14 mouse cellular contexts compared by ENCODE assay signal in the genomic region with DNA sequence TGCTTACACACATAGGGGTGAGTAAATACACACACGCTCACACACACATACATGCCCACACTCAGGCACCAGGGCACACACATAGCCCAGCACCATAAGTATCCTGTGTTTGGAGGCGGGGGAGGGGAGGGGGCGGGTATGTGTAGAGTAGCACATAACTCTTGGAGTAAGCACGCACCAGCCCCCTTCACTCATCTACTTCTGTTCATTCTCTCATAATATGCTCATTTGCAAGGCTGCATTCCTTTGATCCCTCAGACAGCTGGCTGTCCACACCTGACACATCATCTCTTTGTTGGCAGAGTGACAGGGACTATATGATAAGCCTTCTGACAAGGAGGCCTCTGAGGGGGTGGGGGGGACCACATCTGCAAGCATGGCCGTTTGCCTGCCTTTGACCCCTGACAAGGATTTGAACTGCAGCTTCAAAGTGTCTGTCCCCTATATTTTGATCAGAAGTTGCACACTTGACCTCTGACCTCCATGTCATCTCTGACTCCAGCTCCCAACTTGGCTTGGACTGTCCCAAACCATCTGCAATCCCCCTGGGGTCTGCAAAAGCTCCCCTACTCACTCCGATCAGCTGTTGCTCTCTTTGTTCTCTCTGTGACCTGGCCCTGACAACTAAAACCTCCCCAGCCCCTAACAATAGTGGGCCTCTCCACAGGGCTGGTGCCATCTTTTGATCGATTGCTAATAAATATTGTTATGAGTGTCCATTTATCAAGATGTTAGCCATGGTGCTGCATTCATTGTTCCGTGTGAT.
DNase-seq lines count a peak whose midpoint lies in the region; ATAC-seq and TF ChIP-seq lines count a peak whose summit lies in the region.
"Had no signal": no experiment of that assay in that cellular context is flagged by ENCODE, and none has a peak within 500 bp of the region (broad histone marks: within the 10 kb centered on the region; RNA-seq: fewer than 3 reads in every experiment).

No protein-coding gene starts in this region.

- WGBS in lung, embryonic 15.5 days = 49% methylated on average over 8 of the region's 8 CpGs
- 68% methylated on average over 8 of the region's 8 CpGs for WGBS in lung, adult 2 months
- 66% methylated on average over 8 of the region's 8 CpGs for WGBS in embryonic facial prominence, embryonic 14.5 days
- 76% methylated on average over 8 of the region's 8 CpGs for WGBS in limb, embryonic 12.5 days

- 0 out of 2 replicates have a peak, but pooled peaks cover 6% of the 10 kb centered on the region for H3K4me1 ChIP-seq in lung, embryonic 15.5 days
- H3K4me1 ChIP-seq in lung, adult 2 months (ENCODE audit: control insufficient read depth, insufficient read depth, low read length) = no peaks in the 10 kb centered on the region
- peaks cover 14% of the 10 kb centered on the region for H3K4me1 ChIP-seq in embryonic facial prominence, embryonic 14.5 days (ENCODE audit: control insufficient read depth, insufficient read depth, low read length)
- peaks cover 10% of the 10 kb centered on the region; the same call in 1 of the 2 replicates for H3K4me1 ChIP-seq in limb, embryonic 12.5 days (replicated peaks)
- H3K4me1 ChIP-seq: limb, embryonic 15.5 days had no signal

- no peaks in the 10 kb centered on the region for H3K27me3 ChIP-seq in lung, embryonic 15.5 days
- no peaks in the 10 kb centered on the region for H3K27me3 ChIP-seq in embryonic facial prominence, embryonic 14.5 days (replicated peaks; ENCODE audit: control insufficient read depth, insufficient read depth, low read length)
- no peaks in the 10 kb centered on the region for H3K27me3 ChIP-seq in limb, embryonic 12.5 days
- H3K27me3 ChIP-seq: CH12.LX; limb, embryonic 15.5 days had no signal

- ATAC-seq in lung, embryonic 15.5 days (ENCODE audit: borderline replicate concordance, extremely low read depth, low FRiP score, low TSS enrichment) = peak; percentile 49
- peak; percentile 72 for ATAC-seq in embryonic facial prominence, embryonic 14.5 days (ENCODE audit: low read depth)
- ATAC-seq in limb, embryonic 12.5 days (ENCODE audit: insufficient number of reproducible peaks, insufficient read depth, low FRiP score, low TSS enrichment, low read depth) = 0 out of 2 replicates have a peak, but pooled peaks have one; percentile 59

- H3K36me3 ChIP-seq in lung, embryonic 15.5 days = no peaks in the 10 kb centered on the region
- H3K36me3 ChIP-seq in embryonic facial prominence, embryonic 14.5 days (ENCODE audit: control insufficient read depth, insufficient read depth, low read length) = no peaks in the 10 kb centered on the region
- no peaks in the 10 kb centered on the region for H3K36me3 ChIP-seq in limb, embryonic 12.5 days
- H3K36me3 ChIP-seq: limb, embryonic 15.5 days had no signal

- no peak for TF ChIP-seq POLR2A in lung, adult 2 months (IDR thresholded peaks at IDR 0.05; ENCODE audit: borderline replicate concordance, extremely low read depth, low read depth, low read length)

- DNase-seq in lung, adult 2 months = no peak
- peak; percentile 32 for DNase-seq in embryo, embryonic 11 days
- DNase-seq in embryonic facial prominence, embryonic 14.5 days (ENCODE audit: low spot score) = peak; percentile 69
- DNase-seq in spleen, postnatal 10 days (ENCODE audit: low spot score in 2 of 2) = no peak
- no peak for DNase-seq in right cerebral cortex, adult 18-20 months
- DNase-seq: cerebellum, adult 9-11 months; heart, postnatal 4 days; layer of hippocampus, adult 9-11 months had no signal

- no peak overlapping the region for H3K27ac ChIP-seq in lung, embryonic 15.5 days
- H3K27ac ChIP-seq in embryonic facial prominence, embryonic 14.5 days (replicated peaks; ENCODE audit: low read depth, low read length) = no peak overlapping the region
- no peak overlapping the region for H3K27ac ChIP-seq in limb, embryonic 12.5 days
- H3K27ac ChIP-seq: kidney, postnatal 0 days; limb, embryonic 15.5 days; macrophage had no signal

- H3K4me2 ChIP-seq in lung, embryonic 15.5 days = no peak overlapping the region
- no peak overlapping the region for H3K4me2 ChIP-seq in embryonic facial prominence, embryonic 14.5 days (ENCODE audit: low read depth, low read length)
- no peak overlapping the region for H3K4me2 ChIP-seq in limb, embryonic 12.5 days
- H3K4me2 ChIP-seq: limb, embryonic 15.5 days had no signal

- TF ChIP-seq CTCF in lung, adult 2 months (IDR thresholded peaks at IDR 0.05; ENCODE audit: insufficient read depth, low read length) = no peak

- no peaks in the 10 kb centered on the region for H3K9me3 ChIP-seq in lung, embryonic 15.5 days
- H3K9me3 ChIP-seq in embryonic facial prominence, embryonic 14.5 days (ENCODE audit: control insufficient read depth, low read length) = no peaks in the 10 kb centered on the region
- H3K9me3 ChIP-seq in limb, embryonic 12.5 days = 0 out of 2 replicates have a peak, but pooled peaks cover 6% of the 10 kb centered on the region
- H3K9me3 ChIP-seq: limb, embryonic 15.5 days had no signal

- no peak overlapping the region for H3K9ac ChIP-seq in lung, embryonic 15.5 days
- no peak overlapping the region for H3K9ac ChIP-seq in embryonic facial prominence, embryonic 14.5 days (ENCODE audit: low read depth, low read length)
- H3K9ac ChIP-seq in limb, embryonic 12.5 days (replicated peaks) = no peak overlapping the region
- H3K9ac ChIP-seq: limb, embryonic 15.5 days had no signal

- H3K4me3 ChIP-seq in lung, embryonic 15.5 days = no peak overlapping the region
- H3K4me3 ChIP-seq in lung, adult 2 months (replicated peaks; ENCODE audit: extremely low read depth, low read depth, low read length) = no peak overlapping the region
- no peak overlapping the region for H3K4me3 ChIP-seq in embryonic facial prominence, embryonic 14.5 days (ENCODE audit: low read depth, low read length)
- no peak overlapping the region for H3K4me3 ChIP-seq in limb, embryonic 12.5 days (replicated peaks)
- H3K4me3 ChIP-seq: limb, embryonic 15.5 days had no signal

Comparison
In these comparisons a context has a peak if more than half of its experiments do, and no peak if none do; other contexts are left out.
1. DNase-seq: peak in embryo, embryonic 11 days (single experiment) and embryonic facial prominence, embryonic 14.5 days (single experiment); none in lung, adult 2 months (single experiment), spleen, postnatal 10 days (0 of 2) and right cerebral cortex, adult 18-20 months (single experiment).
2. Peak in every context shown above with its lines, with median percentiles within 50 percentile points of each other: ATAC-seq.